Mouse (Mus musculus): Measurements from ENCODE around the gene Gatm. TPM values are rescaled to one million over a fixed set of nuclear protein-coding genes. Genes with fewer than 3 reads are reported as not detected.

The Gatm gene
- polyA plus RNA-seq, 1 experiment from 2014 or later: 14.5 TPM

- Histone ChIP-seq H3K4me3 (ENCODE audit: low read length) (no peak overlapping the region), H3K27ac (ENCODE audit: low read depth, low read length) (no peak overlapping the region), H3K27me3 (ENCODE audit: control insufficient read depth, insufficient read depth, low read length) (no peaks in the 10 kb centered on the region), H3K9me3 (ENCODE audit: control insufficient read depth, low read length) (no peaks in the 10 kb centered on the region), H3K9ac (ENCODE audit: low read depth, low read length) (no peak overlapping the region), H3K36me3 (ENCODE audit: control insufficient read depth, insufficient read depth, low read length) (no peaks in the 10 kb centered on the region), H3K4me2 (replicated peaks; ENCODE audit: low read depth, low read length) (no peak overlapping the region), H3K4me1 (ENCODE audit: control insufficient read depth, insufficient read depth, low read length) (no peaks in the 10 kb centered on the region)
- no peak for ATAC-seq (ENCODE audit: low FRiP score, low TSS enrichment)
- WGBS: 51% methylated on average over 2 of the region's 2 CpGs
Measured at GRCm38 (mm10) chr2:122591213-122591612, 19.9 kb downstream of the Gatm start.

DNA sequence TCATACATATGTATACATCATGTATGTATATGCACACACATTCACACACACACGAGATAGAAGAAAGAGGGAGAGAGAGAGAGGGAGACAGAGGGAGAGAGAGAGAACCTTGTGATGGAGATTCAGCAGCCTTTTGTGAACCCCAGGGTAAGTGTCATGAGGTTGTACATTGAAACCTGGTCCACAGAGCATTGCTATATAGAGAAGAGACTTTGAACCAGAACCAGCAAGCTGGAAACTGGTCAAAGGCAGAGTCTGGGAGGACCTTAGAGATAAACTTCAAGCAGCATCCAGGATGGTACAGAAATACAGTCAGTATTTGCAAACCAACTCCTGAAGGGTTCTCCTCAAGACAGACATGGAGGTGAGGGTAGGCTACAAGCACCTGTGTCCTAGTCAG is 20.8 kb downstream of the Gatm start:
- H3K4me2 ChIP-seq (replicated peaks; ENCODE audit: low read depth, low read length): no peak overlapping the region
- no peaks in the 10 kb centered on the region for H3K9me3 ChIP-seq (ENCODE audit: control insufficient read depth, low read length)
- no peaks in the 10 kb centered on the region for H3K36me3 ChIP-seq (ENCODE audit: control insufficient read depth, insufficient read depth, low read length)
- H3K9ac ChIP-seq (ENCODE audit: low read depth, low read length): no peak overlapping the region
- no peak overlapping the region for H3K27ac ChIP-seq (ENCODE audit: low read depth, low read length)
- H3K4me1 ChIP-seq (ENCODE audit: control insufficient read depth, insufficient read depth, low read length): no peaks in the 10 kb centered on the region
- WGBS: 81% methylated on average over 1 of the region's 1 CpGs
- ATAC-seq (ENCODE audit: low FRiP score, low TSS enrichment): no peak
- no peaks in the 10 kb centered on the region for H3K27me3 ChIP-seq (ENCODE audit: control insufficient read depth, insufficient read depth, low read length)
- no peak overlapping the region for H3K4me3 ChIP-seq (ENCODE audit: low read length)

- no peaks in the 10 kb centered on the region for H3K27me3 ChIP-seq (ENCODE audit: control insufficient read depth, insufficient read depth, low read length)
- no peak overlapping the region for H3K9ac ChIP-seq (ENCODE audit: low read depth, low read length)
- no peak overlapping the region for H3K4me3 ChIP-seq (ENCODE audit: low read length)
- ATAC-seq (ENCODE audit: low FRiP score, low TSS enrichment): no peak
- no peaks in the 10 kb centered on the region for H3K4me1 ChIP-seq (ENCODE audit: control insufficient read depth, insufficient read depth, low read length)
- H3K4me2 ChIP-seq (replicated peaks; ENCODE audit: low read depth, low read length): no peak overlapping the region
- H3K36me3 ChIP-seq (ENCODE audit: control insufficient read depth, insufficient read depth, low read length): no peaks in the 10 kb centered on the region
- 94% methylated on average over 8 of the region's 8 CpGs for WGBS
- H3K27ac ChIP-seq (ENCODE audit: low read depth, low read length): no peak overlapping the region
- no peaks in the 10 kb centered on the region for H3K9me3 ChIP-seq (ENCODE audit: control insufficient read depth, low read length)
Measured at GRCm38 (mm10) chr2:122587861-122588519, 23.1 kb downstream of the Gatm start.

DNA sequence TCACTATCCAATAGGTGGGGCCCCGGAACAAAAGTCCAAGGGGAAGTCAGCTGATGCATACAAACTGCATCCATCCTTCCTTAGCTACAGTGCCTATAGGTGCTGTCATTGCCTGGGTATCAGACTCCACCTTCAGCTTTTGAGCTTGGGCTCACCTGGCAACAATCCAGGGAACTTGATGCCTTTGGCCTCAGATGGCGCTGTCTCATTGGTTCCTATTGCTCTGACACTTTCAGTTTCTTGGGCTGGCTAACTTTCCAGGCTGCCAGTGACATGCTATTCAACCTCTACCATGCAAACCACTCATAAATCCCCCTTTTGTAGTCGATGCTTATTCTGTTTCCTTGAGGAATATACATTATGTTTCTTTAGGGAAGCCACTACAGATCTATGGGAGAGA is 24.8 kb downstream of the Gatm start:
- H3K9ac ChIP-seq (ENCODE audit: low read depth, low read length): no peak overlapping the region
- no peak overlapping the region for H3K27ac ChIP-seq (ENCODE audit: low read depth, low read length)
- no peaks in the 10 kb centered on the region for H3K36me3 ChIP-seq (ENCODE audit: control insufficient read depth, insufficient read depth, low read length)
- no peaks in the 10 kb centered on the region for H3K27me3 ChIP-seq (ENCODE audit: control insufficient read depth, insufficient read depth, low read length)
- H3K4me3 ChIP-seq (ENCODE audit: low read length): no peak overlapping the region
- WGBS: 71% methylated on average over 3 of the region's 3 CpGs
- H3K9me3 ChIP-seq (ENCODE audit: control insufficient read depth, low read length): no peaks in the 10 kb centered on the region
- no peaks in the 10 kb centered on the region for H3K4me1 ChIP-seq (ENCODE audit: control insufficient read depth, insufficient read depth, low read length)
- no peak overlapping the region for H3K4me2 ChIP-seq (replicated peaks; ENCODE audit: low read depth, low read length)
- ATAC-seq (ENCODE audit: low FRiP score, low TSS enrichment): no peak

DNA sequence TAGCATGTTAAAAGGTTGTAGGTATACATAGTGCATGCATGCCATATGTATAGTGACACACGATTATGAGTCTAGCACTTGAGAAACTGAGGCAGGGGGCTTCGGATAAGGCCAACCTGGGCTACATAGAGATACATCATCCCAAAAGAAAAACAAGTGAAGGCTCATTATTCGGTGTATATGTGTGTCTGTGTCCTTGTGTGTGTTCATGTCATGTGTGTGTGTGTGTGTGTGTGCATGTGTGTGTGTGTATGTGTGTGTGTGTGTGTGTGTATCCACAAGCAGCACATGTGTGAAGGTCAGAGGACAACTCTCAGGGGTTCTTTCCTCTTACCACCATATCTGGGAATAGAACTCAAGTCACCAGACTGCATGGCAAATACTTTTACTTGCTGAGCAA is 28.8 kb downstream of the Gatm start:
- Histone ChIP-seq H3K4me2 (replicated peaks; ENCODE audit: low read depth, low read length) (no peak overlapping the region), H3K4me3 (ENCODE audit: low read length) (no peak overlapping the region), H3K36me3 (ENCODE audit: control insufficient read depth, insufficient read depth, low read length) (no peaks in the 10 kb centered on the region), H3K27ac (ENCODE audit: low read depth, low read length) (no peak overlapping the region), H3K9me3 (ENCODE audit: control insufficient read depth, low read length) (no peaks in the 10 kb centered on the region), H3K4me1 (ENCODE audit: control insufficient read depth, insufficient read depth, low read length) (no peaks in the 10 kb centered on the region), H3K27me3 (ENCODE audit: control insufficient read depth, insufficient read depth, low read length) (no peaks in the 10 kb centered on the region), H3K9ac (ENCODE audit: low read depth, low read length) (no peak overlapping the region)
- 95% methylated on average over 3 of the region's 3 CpGs for WGBS
- ATAC-seq (ENCODE audit: low FRiP score, low TSS enrichment): no peak

DNA sequence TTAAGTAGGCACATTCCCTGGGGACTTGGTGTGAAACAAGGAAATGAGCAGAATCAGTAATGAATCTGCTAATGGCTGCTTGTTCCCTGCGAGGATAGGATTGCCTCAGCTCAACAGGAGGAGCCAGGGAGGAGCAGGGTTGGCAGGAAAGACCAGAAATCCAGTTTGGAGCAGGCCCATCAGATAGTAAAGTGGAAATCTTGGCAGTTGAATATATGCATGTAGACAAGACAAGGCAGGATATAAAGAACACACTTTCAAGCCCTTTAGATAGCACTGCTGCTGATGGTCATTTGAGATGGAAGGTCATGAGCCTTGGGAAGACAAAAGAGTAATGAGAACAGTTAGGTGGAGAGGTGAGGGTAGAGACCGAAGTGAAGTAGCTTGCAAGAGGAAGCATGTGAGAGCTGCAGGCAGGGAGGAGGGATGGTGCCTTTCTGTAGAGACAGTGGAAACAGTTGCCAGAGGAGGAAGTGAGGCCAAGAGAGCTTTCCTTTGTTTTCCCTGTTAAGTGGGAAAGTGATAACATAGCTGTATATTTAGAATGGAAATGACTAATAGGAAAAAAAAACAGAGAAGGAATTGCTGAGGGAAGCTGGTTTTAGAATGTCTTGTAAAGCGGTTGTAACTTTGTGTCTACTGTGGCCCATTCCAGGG is 29.6 kb downstream of the Gatm start:
- Histone ChIP-seq H3K4me3 (ENCODE audit: low read length) (no peak overlapping the region), H3K27ac (ENCODE audit: low read depth, low read length) (peak overlapping the region; percentile 32; the same call in 1 of the 2 replicates), H3K9ac (ENCODE audit: low read depth, low read length) (no peak overlapping the region), H3K27me3 (ENCODE audit: control insufficient read depth, insufficient read depth, low read length) (no peaks in the 10 kb centered on the region), H3K9me3 (ENCODE audit: control insufficient read depth, low read length) (no peaks in the 10 kb centered on the region), H3K4me1 (ENCODE audit: control insufficient read depth, insufficient read depth, low read length) (no peaks in the 10 kb centered on the region), H3K4me2 (replicated peaks; ENCODE audit: low read depth, low read length) (no peak overlapping the region), H3K36me3 (ENCODE audit: control insufficient read depth, insufficient read depth, low read length) (no peaks in the 10 kb centered on the region)
- WGBS: 54% methylated on average over 3 of the region's 3 CpGs
- no peak for ATAC-seq (ENCODE audit: low FRiP score, low TSS enrichment)

DNA sequence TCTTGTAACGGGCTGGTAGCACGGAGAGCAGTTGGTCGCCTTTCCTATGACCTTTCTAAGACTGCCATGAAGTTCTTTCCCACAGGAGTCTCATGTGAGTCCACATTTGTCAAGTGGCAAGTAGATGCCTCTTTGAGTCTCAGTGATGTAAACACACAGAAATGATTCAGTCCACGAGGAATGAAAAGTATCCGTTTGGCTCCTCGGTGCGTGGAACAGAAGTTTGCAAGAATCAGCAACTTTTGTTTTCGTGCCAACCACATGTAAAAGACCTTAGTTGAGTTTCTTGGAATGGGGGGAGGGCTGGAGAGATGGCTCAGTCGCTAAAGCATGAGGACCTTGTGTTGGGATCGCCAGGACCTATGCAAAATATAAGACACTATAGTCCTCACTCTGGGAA is 30.7 kb downstream of the Gatm start:
- Histone ChIP-seq H3K4me1 (ENCODE audit: control insufficient read depth, insufficient read depth, low read length) (no peaks in the 10 kb centered on the region), H3K9ac (ENCODE audit: low read depth, low read length) (no peak overlapping the region), H3K4me2 (replicated peaks; ENCODE audit: low read depth, low read length) (no peak overlapping the region), H3K36me3 (ENCODE audit: control insufficient read depth, insufficient read depth, low read length) (no peaks in the 10 kb centered on the region), H3K4me3 (ENCODE audit: low read length) (no peak overlapping the region), H3K27me3 (ENCODE audit: control insufficient read depth, insufficient read depth, low read length) (no peaks in the 10 kb centered on the region), H3K9me3 (ENCODE audit: control insufficient read depth, low read length) (no peaks in the 10 kb centered on the region), H3K27ac (ENCODE audit: low read depth, low read length) (no peak overlapping the region)
- 77% methylated on average over 10 of the region's 10 CpGs for WGBS
- ATAC-seq (ENCODE audit: low FRiP score, low TSS enrichment): no peak

DNA sequence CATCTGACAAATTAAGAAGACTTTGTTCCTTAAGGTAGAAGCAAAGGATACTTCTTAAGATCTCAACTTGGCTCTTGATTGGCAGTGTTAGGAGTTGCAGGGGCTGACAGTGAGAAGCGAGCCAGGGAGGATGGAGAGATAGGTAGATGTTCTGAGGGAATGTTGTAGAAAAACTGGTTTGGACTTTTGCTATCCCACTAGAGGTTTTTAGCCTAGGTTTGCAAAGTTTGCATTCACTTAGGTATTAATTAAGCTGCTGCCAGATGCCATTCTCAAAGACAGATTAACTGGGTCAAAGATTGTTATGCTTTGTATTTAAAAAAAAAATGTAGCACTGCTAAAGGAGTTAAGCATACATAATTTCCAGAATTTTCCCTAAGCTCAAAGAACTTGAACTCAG is 33.8 kb downstream of the Gatm start:
- H3K4me3 ChIP-seq (ENCODE audit: low read length): no peak overlapping the region
- 64% methylated on average over 1 of the region's 1 CpGs for WGBS
- H3K9ac ChIP-seq (ENCODE audit: low read depth, low read length): no peak overlapping the region
- H3K27ac ChIP-seq (ENCODE audit: low read depth, low read length): no peak overlapping the region
- H3K4me1 ChIP-seq (ENCODE audit: control insufficient read depth, insufficient read depth, low read length): no peaks in the 10 kb centered on the region
- no peaks in the 10 kb centered on the region for H3K27me3 ChIP-seq (ENCODE audit: control insufficient read depth, insufficient read depth, low read length)
- H3K4me2 ChIP-seq (replicated peaks; ENCODE audit: low read depth, low read length): no peak overlapping the region
- H3K36me3 ChIP-seq (ENCODE audit: control insufficient read depth, insufficient read depth, low read length): no peaks in the 10 kb centered on the region
- no peaks in the 10 kb centered on the region for H3K9me3 ChIP-seq (ENCODE audit: control insufficient read depth, low read length)
- no peak for ATAC-seq (ENCODE audit: low FRiP score, low TSS enrichment)

DNA sequence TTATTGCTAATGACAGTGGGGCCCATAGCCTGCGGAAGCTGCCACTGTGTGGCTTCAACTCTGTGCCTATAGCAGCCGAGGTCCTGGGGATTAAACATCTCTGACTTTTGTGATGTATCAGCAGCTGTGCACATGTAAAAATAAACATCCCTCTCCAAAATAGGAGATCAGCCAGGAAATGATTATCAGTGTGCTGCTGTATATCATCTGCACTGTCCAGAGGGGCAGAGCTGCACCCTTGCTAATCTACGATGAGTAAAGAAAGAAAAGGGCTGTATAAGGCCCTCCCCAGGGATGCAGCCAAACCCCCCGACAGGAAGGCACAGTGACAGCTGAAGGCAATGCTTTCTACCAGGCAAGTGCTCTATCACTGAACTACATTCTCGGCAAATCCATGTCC is 34.8 kb downstream of the Gatm start:
- no peak overlapping the region for H3K4me2 ChIP-seq (replicated peaks; ENCODE audit: low read depth, low read length)
- WGBS: 43% methylated on average over 5 of the region's 5 CpGs
- H3K4me3 ChIP-seq (ENCODE audit: low read length): no peak overlapping the region
- H3K27ac ChIP-seq (ENCODE audit: low read depth, low read length): no peak overlapping the region
- no peaks in the 10 kb centered on the region for H3K4me1 ChIP-seq (ENCODE audit: control insufficient read depth, insufficient read depth, low read length)
- no peak overlapping the region for H3K9ac ChIP-seq (ENCODE audit: low read depth, low read length)
- no peaks in the 10 kb centered on the region for H3K36me3 ChIP-seq (ENCODE audit: control insufficient read depth, insufficient read depth, low read length)
- no peaks in the 10 kb centered on the region for H3K9me3 ChIP-seq (ENCODE audit: control insufficient read depth, low read length)
- ATAC-seq (ENCODE audit: low FRiP score, low TSS enrichment): peak; percentile 60; the same call in 1 of the 2 replicates
- H3K27me3 ChIP-seq (ENCODE audit: control insufficient read depth, insufficient read depth, low read length): no peaks in the 10 kb centered on the region
